Mouse (Mus musculus) CH12F3 (cell line): ENCODE data around the gene Ces1e.
"Not testable (repeated sequence)": the region's sequence is repeated elsewhere in the genome, so short reads cannot be mapped to it uniquely, and the experiment has no call there.

Experiments used
- in situ Hi-C: fragments of 300-500 bp; cut with MboI; formaldehyde crosslinking; loops from 2 replicates; pipeline ENCODE4 v1.14.3; 2020; ENCODE audit warnings: low sequenced_read_pairs

Gene Ces1e

GRCm38 (mm10) chr8:93229446-93229845 is at the start of gene Ces1e:
TSS of gene Ces1e (minus strand) at chr8:93229619.
- in situ Hi-C loops = no loop called here

- in situ Hi-C loops = no loop called here
Observed at GRCm38 (mm10) chr8:93278176-93278805, 48.9 kb upstream of the Ces1e start.

GRCm38 (mm10) chr8:93274609-93275008 is 45.2 kb upstream of the Ces1e start:
- in situ Hi-C loops = no loop called here

GRCm38 (mm10) chr8:93273321-93273720 is 43.9 kb upstream of the Ces1e start:
- in situ Hi-C loops = no loop called here

- in situ Hi-C loops = no loop called here
Observed at GRCm38 (mm10) chr8:93272686-93273085, 43.3 kb upstream of the Ces1e start.

GRCm38 (mm10) chr8:93261436-93261835 is 32.0 kb upstream of the Ces1e start:
- in situ Hi-C loops = no loop called here

- in situ Hi-C loops = no loop called here
Observed at GRCm38 (mm10) chr8:93252400-93252925, 23.0 kb upstream of the Ces1e start.

- in situ Hi-C loops = no loop called here
Observed at GRCm38 (mm10) chr8:93246057-93246456, 16.6 kb upstream of the Ces1e start.

GRCm38 (mm10) chr8:93239884-93240283 is 10.5 kb upstream of the Ces1e start:
- in situ Hi-C loops = no loop called here

GRCm38 (mm10) chr8:93235681-93236080 is 6.3 kb upstream of the Ces1e start:
- in situ Hi-C loops = no loop called here

- in situ Hi-C loops = no loop called here
Observed at GRCm38 (mm10) chr8:93234706-93235105, 5.3 kb upstream of the Ces1e start.

- in situ Hi-C loops = no loop called here
Observed at GRCm38 (mm10) chr8:93234068-93234467, 4.6 kb upstream of the Ces1e start.

GRCm38 (mm10) chr8:93228673-93229370 is 597 bp downstream of the Ces1e start:
- in situ Hi-C loops = no loop called here

- in situ Hi-C loops = not testable (repeated sequence)
Observed at GRCm38 (mm10) chr8:93226471-93226870, 2.9 kb downstream of the Ces1e start.

- in situ Hi-C loops = no loop called here
Observed at GRCm38 (mm10) chr8:93221896-93222295, 7.5 kb downstream of the Ces1e start.

- in situ Hi-C loops = no loop called here
Observed at GRCm38 (mm10) chr8:93217867-93218266, 11.6 kb downstream of the Ces1e start.

- in situ Hi-C loops = no loop called here
Observed at GRCm38 (mm10) chr8:93217375-93217774, 12.0 kb downstream of the Ces1e start.

- in situ Hi-C loops = no loop called here
Observed at GRCm38 (mm10) chr8:93211091-93211490, 18.3 kb downstream of the Ces1e start.

- in situ Hi-C loops = not testable (repeated sequence)
Observed at GRCm38 (mm10) chr8:93199146-93199545, 30.3 kb downstream of the Ces1e start.

- in situ Hi-C loops = no loop called here
Observed at GRCm38 (mm10) chr8:93197685-93198525, 31.5 kb downstream of the Ces1e start, which contains the start of gene Ces1d. TSS of gene Ces1d (minus strand) at chr8:93197838.

GRCm38 (mm10) chr8:93196436-93196835 is 33.0 kb downstream of the Ces1e start:
- in situ Hi-C loops = no loop called here
